Mouse (Mus musculus) MEL (cell line): ENCODE results near the gene Olfr1282. TPM values are rescaled to one million over a fixed set of nuclear protein-coding genes. Genes with fewer than 3 reads are reported as not detected.

Experiments used
- DNase-seq: peaks from one replicate; pipeline ENCODE4 v3.0.0; 2011; ENCODE audit warnings: low read depth, low spot score
- H3K27ac ChIP-seq: 2 replicates; pipeline ENCODE4 v1.5.1; 2012; ENCODE audit warnings: low read depth, mild to moderate bottlenecking, control low read depth, low read length, moderate library complexity; ENCODE audit not compliant: control insufficient read depth
- H3K27me3 ChIP-seq, 2 experiments: fragments of 150-350 bp in 1 of 2; sonication (generic) in 1 of 2; 2 replicates each; pipeline ENCODE4 v1.6.1; 2012; ENCODE audit warnings: low read length in 2 of 2, mild to moderate bottlenecking in 2 of 2, improper control_type of control experiment in 1 of 2, moderate library complexity in 1 of 2; ENCODE audit not compliant: insufficient read depth in 2 of 2, control insufficient read depth in 1 of 2
- H3K36me3 ChIP-seq, 2 experiments: 2 replicates each; pipeline ENCODE4 v1.6.1; 2012 to 2014; ENCODE audit warnings: low read length in 2 of 2, improper control_type of control experiment in 1 of 2, inconsistent platforms in 1 of 2, mild to moderate bottlenecking in 1 of 2; ENCODE audit not compliant: insufficient read depth in 2 of 2, control insufficient read depth in 1 of 2
- H3K4me1 ChIP-seq, 2 experiments: fragments of 150-350 bp in 1 of 2; sonication (generic) in 1 of 2; 2 replicates each; pipeline ENCODE4 v1.6.1; 2012; ENCODE audit warnings: low read length in 2 of 2, improper control_type of control experiment in 1 of 2, mild to moderate bottlenecking in 1 of 2; ENCODE audit not compliant: insufficient read depth in 2 of 2, control insufficient read depth in 1 of 2
- H3K4me3 ChIP-seq, 2 experiments: fragments of 150-350 bp in 1 of 2; sonication (generic) in 1 of 2; 2 replicates each; pipeline ENCODE4 v1.5.1; 2012; ENCODE audit warnings: low read depth in 2 of 2, low read length in 2 of 2, mild to moderate bottlenecking in 2 of 2, moderate library complexity in 2 of 2, control low read depth in 1 of 2, improper control_type of control experiment in 1 of 2; ENCODE audit not compliant: control insufficient read depth in 1 of 2, insufficient read depth in 1 of 2
- H3K79me2 ChIP-seq: 2 replicates; pipeline ENCODE4 v1.6.1; 2012; ENCODE audit warnings: mild to moderate bottlenecking, low read length, moderate library complexity; ENCODE audit not compliant: control insufficient read depth, poor library complexity, insufficient read depth
- H3K9ac ChIP-seq: 2 replicates; pipeline ENCODE4 v1.6.1; 2012; ENCODE audit warnings: low read depth, mild to moderate bottlenecking, control low read depth, low read length, moderate library complexity; ENCODE audit not compliant: control insufficient read depth, poor library complexity, severe bottlenecking
- H3K9me3 ChIP-seq: fragments of 150-350 bp; sonication (generic); replicated peaks from 2 replicates; pipeline ENCODE4 v1.6.1; 2012; ENCODE audit warnings: mild to moderate bottlenecking, low read length, improper control_type of control experiment, moderate library complexity; ENCODE audit not compliant: insufficient read depth
- BHLHE40 ChIP-seq: IDR thresholded peaks from 2 replicates; pipeline ENCODE4 v1.6.1; 2012; ENCODE audit warnings: low read depth, mild to moderate bottlenecking, inconsistent platforms, low read length, improper control_type of control experiment, borderline replicate concordance
- CHD2 ChIP-seq: IDR thresholded peaks from 2 replicates; pipeline ENCODE4 v1.6.1; 2011; ENCODE audit warnings: low read length, improper control_type of control experiment
- CTCF ChIP-seq, 3 experiments: IDR thresholded peaks in 2 of 3; conservative IDR thresholded peaks in 1 of 3; 2 replicates each; pipeline ENCODE4 v1.5.1; 2011 to 2012; ENCODE audit warnings: low read length in 3 of 3, low read depth in 2 of 3, mild to moderate bottlenecking in 2 of 3, improper control_type of control experiment in 1 of 3, inconsistent platforms in 1 of 3, mixed read lengths in 1 of 3, moderate library complexity in 1 of 3; ENCODE audit not compliant: control insufficient read depth in 1 of 3, insufficient read depth in 1 of 3, poor library complexity in 1 of 3, severe bottlenecking in 1 of 3
- ETS1 ChIP-seq: IDR thresholded peaks from 2 replicates; pipeline ENCODE4 v1.6.1; 2012; ENCODE audit warnings: low read depth, mild to moderate bottlenecking, inconsistent platforms, low read length, improper control_type of control experiment, moderate library complexity
- GABPA ChIP-seq: IDR thresholded peaks from 2 replicates; pipeline ENCODE4 v1.6.1; 2012; ENCODE audit warnings: low read depth, mild to moderate bottlenecking, inconsistent platforms, low read length, improper control_type of control experiment, moderate library complexity
- GATA1 ChIP-seq: IDR thresholded peaks from 2 replicates; pipeline ENCODE4 v1.6.1; 2011; ENCODE audit warnings: low read depth, low read length, improper control_type of control experiment
- HCFC1 ChIP-seq: IDR thresholded peaks from 2 replicates; pipeline ENCODE4 v1.6.1; 2012; ENCODE audit warnings: low read depth, mild to moderate bottlenecking, inconsistent platforms, low read length, improper control_type of control experiment, moderate library complexity
- JUND ChIP-seq: IDR thresholded peaks from 2 replicates; pipeline ENCODE4 v1.6.1; 2011; ENCODE audit warnings: low read depth, mild to moderate bottlenecking, improper control_type of control experiment, low read length
- MAFK ChIP-seq: IDR thresholded peaks from 2 replicates; pipeline ENCODE4 v1.6.1; 2011; ENCODE audit warnings: low read depth, mild to moderate bottlenecking, low read length, improper control_type of control experiment, borderline replicate concordance
- MAX ChIP-seq: IDR thresholded peaks from 2 replicates; pipeline ENCODE4 v1.6.1; 2011; ENCODE audit warnings: low read length, improper control_type of control experiment
- MAZ ChIP-seq: IDR thresholded peaks from 2 replicates; pipeline ENCODE4 v1.6.1; 2012; ENCODE audit warnings: low read depth, mild to moderate bottlenecking, inconsistent platforms, low read length, improper control_type of control experiment
- MXI1 ChIP-seq: IDR thresholded peaks from 2 replicates; pipeline ENCODE4 v1.6.1; 2011; ENCODE audit warnings: mild to moderate bottlenecking, low read depth, low read length, improper control_type of control experiment
- MYB ChIP-seq: IDR thresholded peaks from 2 replicates; pipeline ENCODE4 v1.6.1; 2011; ENCODE audit warnings: mild to moderate bottlenecking, low read depth, low read length, improper control_type of control experiment
- MYC ChIP-seq: IDR thresholded peaks from 2 replicates; pipeline ENCODE4 v1.6.1; 2011; ENCODE audit warnings: low read depth, mild to moderate bottlenecking, low read length, improper control_type of control experiment, moderate library complexity
- POLR2A ChIP-seq, 2 experiments: IDR thresholded peaks; 2 replicates each; pipeline ENCODE4 v1.6.1; 2011 to 2012; ENCODE audit warnings: low read length in 2 of 2, mild to moderate bottlenecking in 2 of 2, control low read depth in 1 of 2, improper control_type of control experiment in 1 of 2, low read depth in 1 of 2, moderate library complexity in 1 of 2; ENCODE audit not compliant: control insufficient read depth in 1 of 2, insufficient read depth in 1 of 2, poor library complexity in 1 of 2
- POLR2AphosphoS5 ChIP-seq: IDR thresholded peaks from 2 replicates; pipeline ENCODE4 v1.6.1; 2012; ENCODE audit warnings: low read depth, borderline replicate concordance, mild to moderate bottlenecking, inconsistent platforms, low read length, moderate library complexity, mixed read lengths
- RAD21 ChIP-seq: IDR thresholded peaks from 2 replicates; pipeline ENCODE4 v1.6.1; 2011; ENCODE audit warnings: mild to moderate bottlenecking, low read depth, low read length, improper control_type of control experiment
- RCOR1 ChIP-seq: IDR thresholded peaks from 2 replicates; pipeline ENCODE4 v1.6.1; 2012; ENCODE audit warnings: low read depth, mild to moderate bottlenecking, inconsistent platforms, low read length, improper control_type of control experiment
- SIN3A ChIP-seq: IDR thresholded peaks from 2 replicates; pipeline ENCODE4 v1.6.1; 2012; ENCODE audit warnings: low read length, improper control_type of control experiment, inconsistent platforms
- TAL1 ChIP-seq: IDR thresholded peaks from 2 replicates; pipeline ENCODE4 v1.6.1; 2012; ENCODE audit warnings: mild to moderate bottlenecking, inconsistent platforms, low read length, moderate library complexity, mixed read lengths
- TCF12 ChIP-seq: IDR thresholded peaks from 2 replicates; pipeline ENCODE4 v1.6.1; 2014; ENCODE audit warnings: low read depth, mild to moderate bottlenecking, inconsistent platforms, low read length, improper control_type of control experiment, moderate library complexity
- UBTF ChIP-seq: IDR thresholded peaks from 2 replicates; pipeline ENCODE4 v1.6.1; 2012; ENCODE audit warnings: low read depth, mild to moderate bottlenecking, inconsistent platforms, low read length, improper control_type of control experiment, moderate library complexity, borderline replicate concordance; ENCODE audit not compliant: insufficient read depth
- USF1 ChIP-seq: IDR thresholded peaks from 2 replicates; pipeline ENCODE4 v1.6.1; 2014; ENCODE audit warnings: low read depth, mild to moderate bottlenecking, inconsistent platforms, low read length, improper control_type of control experiment, moderate library complexity
- ZC3H11A ChIP-seq: IDR thresholded peaks from 2 replicates; pipeline ENCODE4 v1.6.1; 2012; ENCODE audit warnings: low read depth, mild to moderate bottlenecking, inconsistent platforms, low read length, improper control_type of control experiment
- ZMIZ1 ChIP-seq: IDR thresholded peaks from 2 replicates; pipeline ENCODE4 v1.6.1; 2012; ENCODE audit warnings: low read depth, mild to moderate bottlenecking, inconsistent platforms, low read length, improper control_type of control experiment, moderate library complexity
- ZNF384 ChIP-seq: IDR thresholded peaks from 2 replicates; pipeline ENCODE4 v1.6.1; 2012; ENCODE audit warnings: low read depth, mild to moderate bottlenecking, inconsistent platforms, low read length, improper control_type of control experiment
- polyA plus RNA-seq, 2 experiments: library from polyadenylated mRNA; stranded (reverse) in 1 of 2; unstranded in 1 of 2; fragments of >175 nt in 1 of 2; fragments of >200 nt in 1 of 2; gene quantifications; 2 replicates each; pipeline versions ENCODE4 v1.2.1 to v1.2.4; 2012; ENCODE audit warnings: low replicate concordance in 2 of 2, low read depth in 1 of 2; ENCODE audit not compliant: insufficient read length in 2 of 2, insufficient read depth in 1 of 2, missing spikeins in 1 of 2
- total RNA-seq: library from RNA; depleted of rRNA; stranded (reverse); fragments of 300-350 nt; gene quantifications from 2 replicates; pipeline ENCODE4 v1.2.3, GENCODE M21; 2012

Olfr1282 gene
- total and polyA plus RNA-seq, 3 experiments = not detected

DNA sequence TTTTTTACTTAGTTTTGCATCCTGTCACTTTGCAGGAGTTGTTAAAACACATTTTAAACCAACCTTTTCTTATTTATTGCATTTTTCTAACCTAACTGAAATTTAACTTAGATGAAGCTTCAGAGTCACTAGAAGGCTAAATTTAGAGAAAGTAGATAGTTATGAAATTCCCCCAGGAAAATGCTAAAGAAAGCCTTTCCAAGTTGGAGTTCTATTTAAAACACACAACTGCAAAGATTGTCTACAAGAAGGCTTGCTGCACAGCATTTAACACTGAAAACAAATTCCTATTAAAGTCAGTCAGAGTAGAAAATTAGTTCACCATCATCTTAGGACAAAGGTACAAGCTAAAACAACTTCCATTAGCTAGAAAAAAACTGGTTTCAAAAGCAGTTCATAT, 35.5 kb downstream of the Olfr1282 start, which contains the start of gene Olfr1279:
Gene Olfr1279, plus strand, starts transcription at position 262 of the 400 bp plus-strand sequence.
- H3K9ac ChIP-seq = no peak within 1 kb of the TSS
- no peak for TF ChIP-seq BHLHE40
- TF ChIP-seq CHD2 = no peak
- TF ChIP-seq, all 39 proteins: peak for 0

GRCm38 (mm10) chr2:111298541-111298940, 37.3 kb downstream of the Olfr1282 start:
- Histone ChIP-seq H3K36me3 (no peaks in the 10 kb centered on the region), H3K4me3 (no peak overlapping the region)

More for the DNA sequence above, 35.5 kb downstream of the Olfr1282 start, which contains the start of gene Olfr1279:
- no peaks in the 10 kb centered on the region for H3K79me2 ChIP-seq
- H3K27me3 ChIP-seq = no peaks in the 10 kb centered on the region
- no peak for DNase-seq
- H3K9me3 ChIP-seq = no peaks in the 10 kb centered on the region
- H3K27ac ChIP-seq = no peak within 1 kb of the TSS
- no peak within 1 kb of the TSS for H3K4me3 ChIP-seq
- H3K36me3 ChIP-seq = no peaks in the 10 kb centered on the region
- H3K4me1 ChIP-seq = no peaks in the 10 kb centered on the region

DNA sequence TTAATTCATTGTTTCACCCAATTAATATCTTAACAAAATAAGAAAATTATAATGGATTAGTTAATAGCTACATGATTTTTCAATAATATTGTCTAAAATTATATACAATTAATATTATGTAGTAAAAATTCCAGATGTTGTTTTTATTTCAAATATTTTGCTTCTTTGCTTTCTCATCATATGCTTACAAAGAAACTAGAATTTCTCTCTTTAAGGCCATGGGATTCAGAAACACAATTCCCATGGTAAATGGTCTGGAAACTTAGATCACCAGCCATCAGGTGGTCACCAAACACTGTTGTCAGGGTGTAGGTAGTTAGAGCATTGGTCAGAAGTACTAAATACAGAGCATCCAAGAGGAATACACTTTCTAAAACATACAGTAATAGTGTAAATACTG, 46.0 kb downstream of the Olfr1282 start, which contains the start of gene Olfr1278:
Gene Olfr1278, plus strand, starts transcription at position 301 of the 400 bp plus-strand sequence.
- no peak within 1 kb of the TSS for H3K27ac ChIP-seq
- no peak for TF ChIP-seq GABPA
- no peak for TF ChIP-seq ZC3H11A
- no peak for TF ChIP-seq MAFK
- no peak for TF ChIP-seq ZNF384
- TF ChIP-seq CTCF (IDR thresholded peaks at IDR 0.05 in 2 of 3, conservative IDR thresholded peaks at IDR 0.05 in 1 of 3; ENCODE audit: control insufficient read depth in 1 of 3, insufficient read depth in 1 of 3, low read depth in 2 of 3, low read length in 3 of 3, poor library complexity in 1 of 3, severe bottlenecking in 1 of 3) = no peak
- no peak for TF ChIP-seq TCF12
- no peak for TF ChIP-seq MYB
- TF ChIP-seq POLR2A (IDR thresholded peaks at IDR 0.05; ENCODE audit: control insufficient read depth in 1 of 2, insufficient read depth in 1 of 2, low read depth in 1 of 2, low read length in 2 of 2, poor library complexity in 1 of 2) = no peak
- TF ChIP-seq POLR2AphosphoS5 = no peak
- TF ChIP-seq GATA1 = no peak
- no peak for TF ChIP-seq MAX
- no peak for TF ChIP-seq ETS1
- TF ChIP-seq USF1 = no peak
- TF ChIP-seq ZMIZ1 = no peak
- TF ChIP-seq UBTF = no peak
- no peak for TF ChIP-seq SIN3A
- TF ChIP-seq RAD21 = no peak

More at GRCm38 (mm10) chr2:111298541-111298940, 37.3 kb downstream of the Olfr1282 start:
- no peaks in the 10 kb centered on the region for H3K4me1 ChIP-seq
- TF ChIP-seq MAFK (no peak), JUND (no peak), POLR2AphosphoS5 (no peak), MXI1 (no peak), ZMIZ1 (no peak), MYC (no peak), ZNF384 (no peak), HCFC1 (no peak), POLR2A (IDR thresholded peaks at IDR 0.05; ENCODE audit: control insufficient read depth in 1 of 2, insufficient read depth in 1 of 2, low read depth in 1 of 2, low read length in 2 of 2, poor library complexity in 1 of 2) (no peak), MAZ (no peak), RCOR1 (no peak), TAL1 (no peak)
- TF ChIP-seq, all 39 proteins: peak for 0
- Histone ChIP-seq H3K27me3 (no peaks in the 10 kb centered on the region), H3K79me2 (no peaks in the 10 kb centered on the region), H3K27ac (no peak overlapping the region), H3K9me3 (no peaks in the 10 kb centered on the region), H3K9ac (no peak overlapping the region)
- DNase-seq = no peak

More for the DNA sequence above, 46.0 kb downstream of the Olfr1282 start, which contains the start of gene Olfr1278:
- no peak within 1 kb of the TSS for H3K9ac ChIP-seq
- no peak for DNase-seq
- no peak within 1 kb of the TSS for H3K4me3 ChIP-seq
- H3K27me3 ChIP-seq = no peaks in the 10 kb centered on the region
- no peaks in the 10 kb centered on the region for H3K9me3 ChIP-seq
- H3K36me3 ChIP-seq = no peaks in the 10 kb centered on the region
- H3K4me1 ChIP-seq = no peaks in the 10 kb centered on the region
- no peaks in the 10 kb centered on the region for H3K79me2 ChIP-seq
